Mouse (Mus musculus): ENCODE measurements around the gene Stx7. TPM values are rescaled to one million over a fixed set of nuclear protein-coding genes. Genes with fewer than 3 reads are reported as not detected.
"Not testable (repeated sequence)": the region's sequence is repeated elsewhere in the genome, so short reads cannot be mapped to it uniquely, and the experiment has no call there.

The Stx7 gene
- total RNA-seq (2015; ENCODE audit: low replicate concordance), result 10.8 and 21.4 TPM in 2 replicates
- total RNA-seq (2017; ENCODE audit: low replicate concordance), result 30.8 and 35.2 TPM in 2 replicates

GRCm38 (mm10) chr10:24149135-24149781 lies at the start of gene Stx7:
Gene Stx7 (plus strand): TSS chr10:24149302.
- peak; percentile 98 for ATAC-seq (replicated peaks; ENCODE audit: low FRiP score, poor library complexity, severe bottlenecking)

DNA sequence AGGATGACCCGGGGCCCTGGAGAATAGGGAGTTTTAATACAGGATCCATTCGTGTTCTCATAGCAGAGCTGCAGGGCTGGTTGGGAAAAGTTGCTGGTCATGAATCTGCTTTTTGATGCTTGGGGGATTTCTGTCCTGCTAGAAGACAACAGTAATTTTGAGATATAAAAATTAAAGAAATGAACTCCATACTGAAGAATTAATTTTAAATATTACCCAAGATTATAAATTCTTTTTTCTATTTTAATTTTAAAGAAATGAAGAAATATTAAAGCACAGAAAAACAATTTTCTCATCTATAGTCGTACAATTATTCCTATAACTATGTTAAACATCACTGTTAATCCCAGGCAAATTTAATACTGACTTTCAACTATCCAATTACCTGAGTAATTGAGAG lies 47.3 kb upstream of the Stx7 start, which contains the start of gene Taar8c:
TSS of gene Taar8c (minus strand) at position 101 of the 400 bp plus-strand sequence.
- ATAC-seq (replicated peaks; ENCODE audit: low FRiP score, poor library complexity, severe bottlenecking), result not testable (repeated sequence)

DNA sequence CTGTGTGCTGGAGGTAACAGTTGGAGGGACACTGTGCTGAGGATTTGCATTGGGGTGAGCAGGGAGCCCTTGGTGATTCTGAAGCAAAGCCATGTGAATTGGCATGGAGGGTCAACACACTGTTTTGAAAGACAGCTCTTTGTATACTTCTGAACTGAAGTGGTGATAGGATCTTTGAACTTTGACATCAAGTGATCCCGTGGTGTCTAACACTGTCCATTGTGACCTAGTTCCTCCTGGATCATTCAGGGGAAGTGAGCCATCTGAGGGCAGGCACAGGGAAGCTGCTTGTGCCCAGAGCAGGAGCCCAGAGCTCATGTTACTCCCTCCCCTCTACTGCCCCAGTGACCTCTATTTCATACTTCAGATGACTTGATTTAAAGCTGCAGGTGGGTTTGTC lies 45.8 kb upstream of the Stx7 start:
- not testable (repeated sequence) for ATAC-seq (replicated peaks; ENCODE audit: low FRiP score, poor library complexity, severe bottlenecking)

- no peak for ATAC-seq (replicated peaks; ENCODE audit: low FRiP score, poor library complexity, severe bottlenecking)
These were observed 41.4 kb upstream of the Stx7 start for GRCm38 (mm10) chr10:24107747-24108146.

DNA sequence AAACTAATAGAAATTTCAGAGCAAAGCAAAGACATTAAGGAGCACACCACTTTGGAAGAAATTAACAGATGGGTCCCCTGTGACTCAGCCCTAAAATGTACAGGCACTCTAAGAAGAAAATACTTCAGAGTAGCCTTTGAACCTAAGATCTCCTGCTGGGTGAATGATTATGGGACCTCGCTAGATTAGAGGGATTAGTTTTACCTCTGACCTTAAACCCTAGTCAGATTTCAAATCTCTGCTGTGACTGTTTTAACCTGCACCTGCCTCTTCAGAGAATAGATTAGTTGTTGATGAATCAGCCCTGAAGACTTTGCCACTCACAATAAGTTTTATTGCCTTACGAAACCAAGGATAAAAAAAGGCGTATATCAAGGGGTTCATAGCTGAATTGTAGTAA lies 40.9 kb upstream of the Stx7 start:
- no peak for ATAC-seq (replicated peaks; ENCODE audit: low FRiP score, poor library complexity, severe bottlenecking)

DNA sequence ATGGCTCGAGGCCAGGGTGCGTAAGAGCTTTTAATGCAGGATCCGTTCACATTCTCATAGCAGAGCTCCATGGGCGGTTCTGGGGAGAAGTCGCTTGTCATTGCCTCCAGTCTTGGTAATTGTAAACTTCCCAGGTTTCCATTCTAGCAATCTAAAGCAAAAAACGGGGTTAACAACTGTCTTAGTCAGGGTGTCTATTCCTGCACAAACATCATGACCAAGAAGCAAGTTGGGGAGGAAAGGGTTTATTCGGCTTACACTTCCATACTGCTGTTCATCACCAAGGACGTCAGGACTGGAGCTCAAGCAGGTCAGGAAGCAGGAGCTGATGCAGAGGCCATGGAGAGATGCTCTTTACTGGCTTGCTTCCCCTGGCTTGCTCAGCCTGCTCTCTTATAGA lies 39.7 kb upstream of the Stx7 start, which contains the start of gene Taar9:
TSS of gene Taar9 (minus strand) at position 101 of the 400 bp plus-strand sequence.
- not testable (repeated sequence) for ATAC-seq (replicated peaks; ENCODE audit: low FRiP score, poor library complexity, severe bottlenecking)

DNA sequence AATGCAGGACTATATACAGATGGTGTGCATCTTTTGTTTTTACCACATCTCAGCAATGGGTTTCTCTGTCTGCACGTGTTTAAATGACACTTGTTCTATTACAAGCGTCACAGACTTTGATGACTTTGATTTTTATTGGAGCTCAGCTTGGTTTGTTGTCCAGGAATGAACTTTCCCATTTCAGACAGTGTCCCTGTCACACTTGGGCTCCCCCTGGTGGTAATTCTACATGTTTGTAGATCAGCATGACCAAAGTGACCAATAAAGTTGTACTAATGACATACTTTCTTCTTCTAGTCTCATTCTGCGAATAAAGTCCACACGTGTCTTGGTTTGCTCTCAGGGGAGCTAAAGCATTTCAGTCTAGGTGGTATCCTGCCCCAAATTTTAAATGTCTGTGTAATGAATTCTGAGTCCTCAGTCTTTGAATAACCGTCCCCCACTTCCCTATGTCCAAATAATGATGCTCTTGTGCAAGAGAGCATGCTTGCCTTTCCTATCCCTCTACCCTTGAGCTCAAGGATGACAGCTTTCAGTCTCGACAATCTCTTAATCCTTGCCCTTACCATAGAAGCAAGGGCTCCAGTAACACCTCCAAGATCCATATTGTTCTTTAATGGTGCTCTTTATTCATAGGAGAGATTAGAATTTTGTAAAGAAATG lies 37.9 kb upstream of the Stx7 start:
- ATAC-seq (replicated peaks; ENCODE audit: low FRiP score, poor library complexity, severe bottlenecking), result 0 out of 2 replicates have a peak, but pooled peaks have one; percentile 46

GRCm38 (mm10) chr10:24131451-24132262 lies 17.4 kb upstream of the Stx7 start:
- ATAC-seq (replicated peaks; ENCODE audit: low FRiP score, poor library complexity, severe bottlenecking), result 0 out of 2 replicates have a peak, but pooled peaks have one; percentile 37

- no peak for ATAC-seq (replicated peaks; ENCODE audit: low FRiP score, poor library complexity, severe bottlenecking)
These were observed 16.8 kb upstream of the Stx7 start for GRCm38 (mm10) chr10:24132273-24132672.

GRCm38 (mm10) chr10:24133132-24133531 lies 16.0 kb upstream of the Stx7 start:
- ATAC-seq (replicated peaks; ENCODE audit: low FRiP score, poor library complexity, severe bottlenecking), result no peak

DNA sequence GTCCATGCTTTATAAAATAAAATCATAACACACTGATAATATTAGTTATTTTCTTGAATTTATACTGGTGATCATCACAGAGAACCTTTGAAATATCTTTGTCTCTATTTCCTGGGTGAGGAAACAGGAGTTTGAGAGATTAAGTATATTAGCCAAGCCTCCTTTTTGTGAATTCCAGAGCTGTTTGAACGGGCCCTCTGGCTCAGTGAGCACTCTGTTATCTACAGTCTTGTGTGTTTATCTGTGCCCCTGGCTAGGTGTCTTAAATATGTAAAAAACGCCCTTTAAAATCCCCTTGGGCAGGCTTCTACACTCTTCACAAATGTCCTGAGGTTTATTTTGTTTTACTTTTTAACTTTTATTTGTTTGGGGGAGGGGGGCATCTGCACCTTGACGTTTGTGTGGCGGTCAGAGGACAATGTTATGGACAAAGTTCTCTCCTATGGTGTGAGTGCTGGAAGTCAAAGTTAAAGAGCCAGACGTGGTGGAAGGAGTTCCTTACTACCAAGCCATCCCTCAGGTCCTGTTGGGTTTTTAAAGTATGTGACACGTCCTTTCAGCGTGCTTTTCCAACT lies 14.9 kb upstream of the Stx7 start:
- no peak for ATAC-seq (replicated peaks; ENCODE audit: low FRiP score, poor library complexity, severe bottlenecking)

DNA sequence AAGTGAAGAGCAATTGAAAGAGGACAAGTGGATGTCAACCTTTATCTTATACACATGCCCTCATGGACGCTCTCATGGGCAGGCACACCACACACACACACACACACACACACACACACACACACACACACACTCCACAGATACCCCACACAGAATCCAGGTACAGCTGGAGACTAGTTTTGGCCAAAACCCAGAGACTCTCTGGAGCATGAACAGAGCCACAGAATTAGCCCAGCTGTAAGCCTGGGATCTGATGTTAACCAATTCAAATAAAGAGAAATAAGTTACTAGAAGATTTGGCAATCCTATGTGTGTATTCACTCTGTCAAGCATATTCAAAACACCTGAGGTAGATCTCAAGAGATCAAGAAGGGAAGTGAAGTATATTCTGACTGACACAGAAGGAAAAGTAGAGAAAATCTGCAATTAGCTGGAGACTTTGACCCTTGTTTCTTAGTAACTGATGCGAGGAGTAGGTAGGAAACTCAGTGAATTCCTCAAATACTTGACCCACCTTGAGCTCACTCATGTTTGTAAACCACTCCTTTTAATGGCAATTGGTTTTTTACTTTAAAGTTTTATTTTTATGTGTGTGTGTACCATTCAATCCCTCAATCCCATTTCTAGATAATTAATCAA lies 10.4 kb upstream of the Stx7 start:
- no peak for ATAC-seq (replicated peaks; ENCODE audit: low FRiP score, poor library complexity, severe bottlenecking)

- no peak for ATAC-seq (replicated peaks; ENCODE audit: low FRiP score, poor library complexity, severe bottlenecking)
These were observed 6.4 kb upstream of the Stx7 start for GRCm38 (mm10) chr10:24142735-24143134.

- ATAC-seq (replicated peaks; ENCODE audit: low FRiP score, poor library complexity, severe bottlenecking), result no peak
These were observed 984 bp downstream of the Stx7 start for GRCm38 (mm10) chr10:24150086-24150485.

- peak; percentile 47; the same call in 1 of the 2 replicates for ATAC-seq (replicated peaks; ENCODE audit: low FRiP score, poor library complexity, severe bottlenecking)
These were observed 9.6 kb downstream of the Stx7 start for GRCm38 (mm10) chr10:24158470-24159254.

DNA sequence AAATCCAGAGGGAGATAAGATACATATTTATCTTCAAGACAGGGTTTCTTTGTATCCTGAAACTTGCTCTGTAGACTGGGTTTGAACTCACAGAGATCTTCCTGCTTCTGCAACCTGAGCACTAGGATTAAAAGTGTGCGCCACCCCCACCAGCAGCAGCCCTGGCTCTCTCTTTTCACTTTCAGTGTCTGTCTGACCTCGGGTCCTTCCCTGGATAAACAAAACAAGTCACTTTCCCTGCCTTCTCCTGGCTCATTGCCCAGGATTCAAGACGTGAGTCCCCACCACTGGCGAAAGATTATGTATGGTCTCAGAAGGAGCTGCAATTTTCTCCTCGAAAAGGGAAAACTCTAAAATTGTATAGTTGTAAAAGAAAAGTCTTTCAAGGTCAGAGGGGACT lies 10.5 kb downstream of the Stx7 start:
- ATAC-seq (replicated peaks; ENCODE audit: low FRiP score, poor library complexity, severe bottlenecking), result no peak

DNA sequence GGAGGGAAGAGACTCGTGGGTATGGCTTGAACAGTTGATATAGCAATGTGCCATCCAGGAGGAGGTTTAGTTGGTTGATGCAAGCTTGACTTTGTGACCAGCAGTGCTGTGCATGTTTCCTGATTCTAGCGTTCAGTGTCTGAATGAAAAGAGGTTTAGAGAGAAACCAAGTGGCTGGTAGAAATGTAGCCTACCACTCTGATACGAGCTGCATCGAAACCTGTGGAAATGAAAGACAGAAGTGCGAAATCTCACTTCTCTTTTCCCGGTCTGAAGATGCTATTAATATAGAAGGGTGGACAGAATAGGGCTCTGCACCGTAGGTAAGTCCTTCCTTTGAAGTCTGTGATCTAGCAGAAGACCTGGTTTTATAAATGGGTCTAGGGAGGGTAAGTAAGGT lies 11.2 kb downstream of the Stx7 start:
- no peak for ATAC-seq (replicated peaks; ENCODE audit: low FRiP score, poor library complexity, severe bottlenecking)

DNA sequence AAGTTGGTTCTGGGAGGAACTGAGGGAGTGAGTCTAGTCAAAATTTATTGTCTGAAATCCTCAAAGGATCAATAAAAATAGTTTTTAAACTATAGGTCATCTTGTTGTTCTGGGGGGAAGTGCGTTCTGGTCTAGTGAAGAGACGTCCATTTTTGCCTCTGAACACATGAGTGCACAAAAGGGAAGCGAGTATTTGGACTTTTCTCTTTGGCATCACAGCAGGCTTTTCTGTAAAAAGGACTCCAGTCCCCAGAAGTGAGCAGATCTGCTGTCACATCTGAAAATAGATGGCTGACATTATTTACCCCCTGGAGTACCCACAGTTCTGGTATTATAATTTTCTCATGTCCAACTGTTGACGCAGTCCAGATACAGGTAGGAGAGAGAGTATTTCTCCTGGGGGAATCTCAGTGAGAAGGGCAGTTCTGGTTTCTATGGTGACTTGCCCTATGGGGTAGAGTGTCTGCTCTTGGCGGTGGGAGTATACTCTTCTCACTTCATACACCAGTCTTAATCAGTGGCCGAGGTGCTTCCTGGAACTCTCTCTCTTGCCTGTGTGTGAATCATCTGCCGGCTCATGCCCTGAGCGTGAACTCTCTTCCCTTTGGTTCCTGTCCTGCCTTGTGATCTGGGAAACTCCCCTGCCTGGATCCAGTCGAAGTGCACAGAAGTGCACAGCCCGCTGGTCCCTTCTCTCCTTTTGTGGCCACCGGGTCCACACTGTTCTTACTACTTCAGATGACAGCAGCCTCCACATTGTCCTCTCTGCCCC lies 15.2 kb downstream of the Stx7 start:
- ATAC-seq (replicated peaks; ENCODE audit: low FRiP score, poor library complexity, severe bottlenecking), result no peak

Data from erythroid progenitor cell, adult 5-6 weeks (primary cell).